Mouse (Mus musculus): ENCODE data around the gene Sin3a. TPM values are rescaled to one million over a fixed set of nuclear protein-coding genes. Genes with fewer than 3 reads are reported as not detected.

The Sin3a gene
- polyA plus RNA-seq, 2 experiments = 14.9 to 20.5 TPM

GRCm38 (mm10) chr9:57137777-57138176, 65.9 kb downstream of the Sin3a start:
- Histone ChIP-seq H3K9ac (replicated peaks) (no peak overlapping the region), H3K9me3 (ENCODE audit: control insufficient read depth, low read length) (no peaks in the 10 kb centered on the region), H3K4me2 (ENCODE audit: low read depth) (no peak overlapping the region), H3K27ac (no peak overlapping the region), H3K4me3 (ENCODE audit: insufficient read depth in 1 of 2, low read depth in 2 of 2, low read length in 2 of 2) (no peak overlapping the region), H3K27me3 (ENCODE audit: control insufficient read depth, insufficient read depth, low read length) (no peaks in the 10 kb centered on the region), H3K4me1 (replicated peaks; ENCODE audit: control insufficient read depth in 2 of 2, insufficient read depth in 2 of 2, low read length in 1 of 2) (no peaks in the 10 kb centered on the region), H3K36me3 (replicated peaks; ENCODE audit: control insufficient read depth, insufficient read depth, low read depth) (no peaks in the 10 kb centered on the region; the same call in 1 of the 2 replicates)
- no peak for TF ChIP-seq CTCF (IDR thresholded peaks at IDR 0.05; ENCODE audit: low read depth)
- no peak for TF ChIP-seq EP300 (IDR thresholded peaks at IDR 0.05; ENCODE audit: low read depth)
- DNase-seq (ENCODE audit: low read depth in 3 of 3, low spot score in 3 of 3) (no peak), ATAC-seq (ENCODE audit: insufficient read depth) (no peak)
- WGBS (ENCODE audit: insufficient replicate concordance) = 69% methylated on average over 9 of the region's 9 CpGs

GRCm38 (mm10) chr9:57138507-57138906, 66.7 kb downstream of the Sin3a start:
- ATAC-seq (ENCODE audit: insufficient read depth) (no peak), DNase-seq (ENCODE audit: low read depth in 3 of 3, low spot score in 3 of 3) (no peak)
- 72% methylated on average over 6 of the region's 6 CpGs for WGBS (ENCODE audit: insufficient replicate concordance)
- H3K4me1 ChIP-seq (replicated peaks; ENCODE audit: control insufficient read depth in 2 of 2, insufficient read depth in 2 of 2, low read length in 1 of 2) = no peaks in the 10 kb centered on the region
- H3K36me3 ChIP-seq (replicated peaks; ENCODE audit: control insufficient read depth, insufficient read depth, low read depth) = no peaks in the 10 kb centered on the region; the same call in 1 of the 2 replicates
- no peaks in the 10 kb centered on the region for H3K27me3 ChIP-seq (ENCODE audit: control insufficient read depth, insufficient read depth, low read length)
- H3K4me3 ChIP-seq (ENCODE audit: insufficient read depth in 1 of 2, low read depth in 2 of 2, low read length in 2 of 2) = no peak overlapping the region
- no peak overlapping the region for H3K9ac ChIP-seq (replicated peaks)
- TF ChIP-seq CTCF (IDR thresholded peaks at IDR 0.05; ENCODE audit: low read depth) = no peak
- TF ChIP-seq EP300 (IDR thresholded peaks at IDR 0.05; ENCODE audit: low read depth) = no peak
- H3K27ac ChIP-seq = no peak overlapping the region
- H3K4me2 ChIP-seq (ENCODE audit: low read depth) = no peak overlapping the region
- H3K9me3 ChIP-seq (ENCODE audit: control insufficient read depth, low read length) = no peaks in the 10 kb centered on the region

- H3K4me1 ChIP-seq (replicated peaks; ENCODE audit: control insufficient read depth in 2 of 2, insufficient read depth in 2 of 2, low read length in 1 of 2) = no peaks in the 10 kb centered on the region
- no peaks in the 10 kb centered on the region for H3K9me3 ChIP-seq (ENCODE audit: control insufficient read depth, low read length)
- H3K4me3 ChIP-seq (ENCODE audit: insufficient read depth in 1 of 2, low read depth in 2 of 2, low read length in 2 of 2) = no peak overlapping the region
- DNase-seq (ENCODE audit: low read depth in 3 of 3, low spot score in 3 of 3) (no peak), ATAC-seq (ENCODE audit: insufficient read depth) (no peak)
- H3K27me3 ChIP-seq (ENCODE audit: control insufficient read depth, insufficient read depth, low read length) = no peaks in the 10 kb centered on the region
- H3K36me3 ChIP-seq (replicated peaks; ENCODE audit: control insufficient read depth, insufficient read depth, low read depth) = no peaks in the 10 kb centered on the region; the same call in 1 of the 2 replicates
- no peak overlapping the region for H3K27ac ChIP-seq
- no peak for TF ChIP-seq CTCF (IDR thresholded peaks at IDR 0.05; ENCODE audit: low read depth)
- TF ChIP-seq EP300 (IDR thresholded peaks at IDR 0.05; ENCODE audit: low read depth) = no peak
- no peak overlapping the region for H3K4me2 ChIP-seq (ENCODE audit: low read depth)
- 83% methylated on average over 9 of the region's 9 CpGs for WGBS (ENCODE audit: insufficient replicate concordance)
- no peak overlapping the region for H3K9ac ChIP-seq (replicated peaks)
Observed at GRCm38 (mm10) chr9:57139110-57139509, 67.3 kb downstream of the Sin3a start.

DNA sequence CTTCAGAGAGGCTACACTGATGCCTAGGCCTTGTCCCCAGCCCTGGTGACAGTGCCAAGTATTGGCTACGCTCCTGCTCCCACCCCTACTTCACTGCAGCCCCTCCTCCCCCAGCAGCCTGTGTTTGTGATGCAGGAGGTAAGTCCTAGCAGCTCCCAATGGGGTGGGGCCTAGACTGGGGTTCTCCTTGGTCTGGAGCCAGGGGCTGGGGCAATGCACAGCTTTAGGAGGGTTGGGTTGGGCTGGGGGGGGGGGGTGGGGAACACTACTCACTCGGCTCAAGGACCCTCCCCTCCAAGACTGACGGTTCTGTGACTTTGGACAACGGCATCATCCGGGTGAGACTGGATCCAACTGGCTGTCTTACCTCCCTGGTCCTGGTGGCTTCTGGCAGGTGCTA, 67.7 kb downstream of the Sin3a start:
- Histone ChIP-seq H3K4me3 (ENCODE audit: insufficient read depth in 1 of 2, low read depth in 2 of 2, low read length in 2 of 2) (no peak overlapping the region), H3K9me3 (ENCODE audit: control insufficient read depth, low read length) (no peaks in the 10 kb centered on the region), H3K27ac (no peak overlapping the region), H3K4me2 (ENCODE audit: low read depth) (no peak overlapping the region), H3K9ac (replicated peaks) (no peak overlapping the region), H3K27me3 (ENCODE audit: control insufficient read depth, insufficient read depth, low read length) (no peaks in the 10 kb centered on the region), H3K36me3 (replicated peaks; ENCODE audit: control insufficient read depth, insufficient read depth, low read depth) (no peaks in the 10 kb centered on the region; the same call in 1 of the 2 replicates), H3K4me1 (replicated peaks; ENCODE audit: control insufficient read depth in 2 of 2, insufficient read depth in 2 of 2, low read length in 1 of 2) (no peaks in the 10 kb centered on the region)
- TF ChIP-seq EP300 (IDR thresholded peaks at IDR 0.05; ENCODE audit: low read depth) (no peak), CTCF (IDR thresholded peaks at IDR 0.05; ENCODE audit: low read depth) (no peak)
- ATAC-seq (ENCODE audit: insufficient read depth) (no peak), DNase-seq (ENCODE audit: low read depth in 3 of 3, low spot score in 3 of 3) (no peak)
- WGBS (ENCODE audit: insufficient replicate concordance) = 82% methylated on average over 5 of the region's 5 CpGs

DNA sequence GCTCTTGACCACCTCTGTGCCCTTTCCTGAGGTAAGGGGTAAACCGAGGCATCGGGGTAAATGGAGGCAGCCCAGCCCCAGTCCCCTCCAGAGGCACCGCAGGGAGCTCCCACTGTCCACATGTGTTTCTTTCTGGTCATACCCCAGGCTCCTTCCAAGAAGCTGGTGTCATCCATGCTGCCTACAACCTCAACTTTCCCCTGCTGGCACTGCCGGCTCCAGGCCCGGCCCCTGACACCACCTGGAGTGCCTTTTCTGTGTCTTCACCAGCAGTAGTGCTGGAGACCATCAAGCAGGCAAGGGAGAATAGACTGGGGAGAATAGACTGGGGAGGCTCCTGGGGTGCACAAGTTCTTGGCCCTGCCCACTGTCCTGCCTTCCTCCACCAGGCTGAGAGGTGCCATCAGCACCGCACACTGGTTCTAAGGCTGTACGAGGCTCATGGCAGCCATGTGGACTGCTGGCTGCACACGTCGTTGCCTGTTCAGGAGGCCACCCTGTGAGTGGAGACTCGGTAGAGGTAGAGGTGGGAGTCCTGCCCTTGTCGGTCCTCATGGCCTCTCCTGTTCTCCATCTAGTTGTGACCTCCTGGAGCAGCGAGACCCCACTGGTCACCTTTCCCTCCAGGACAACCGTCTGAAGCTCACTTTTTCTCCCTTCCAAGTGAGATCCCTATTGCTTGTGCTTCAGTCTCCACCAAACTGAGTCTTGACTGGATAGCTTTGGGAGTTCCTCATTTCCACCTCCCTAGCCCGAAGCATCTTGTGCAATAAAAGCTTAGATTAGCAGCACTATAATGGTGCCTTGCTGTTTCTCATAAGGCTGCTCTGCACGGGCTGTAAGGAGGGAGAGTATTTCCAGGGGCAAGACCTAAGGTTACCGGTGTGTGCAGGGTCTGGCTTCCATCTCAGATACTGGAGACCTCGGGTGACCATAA, 69.8 kb downstream of the Sin3a start:
- H3K36me3 ChIP-seq (replicated peaks; ENCODE audit: control insufficient read depth, insufficient read depth, low read depth) = no peaks in the 10 kb centered on the region
- 71% methylated on average over 17 of the region's 17 CpGs for WGBS (ENCODE audit: insufficient replicate concordance)

More for the DNA sequence above, 69.8 kb downstream of the Sin3a start:
- Histone ChIP-seq H3K4me2 (ENCODE audit: low read depth) (no peak overlapping the region), H3K27me3 (ENCODE audit: control insufficient read depth, insufficient read depth, low read length) (no peaks in the 10 kb centered on the region), H3K9me3 (ENCODE audit: control insufficient read depth, low read length) (no peaks in the 10 kb centered on the region), H3K4me1 (replicated peaks; ENCODE audit: control insufficient read depth in 2 of 2, insufficient read depth in 2 of 2, low read length in 1 of 2) (no peaks in the 10 kb centered on the region), H3K4me3 (ENCODE audit: insufficient read depth in 1 of 2, low read depth in 2 of 2, low read length in 2 of 2) (no peak overlapping the region), H3K27ac (no peak overlapping the region), H3K9ac (replicated peaks) (no peak overlapping the region)
- TF ChIP-seq EP300 (IDR thresholded peaks at IDR 0.05; ENCODE audit: low read depth) = no peak
- no peak for TF ChIP-seq CTCF (IDR thresholded peaks at IDR 0.05; ENCODE audit: low read depth)
- DNase-seq (ENCODE audit: low read depth in 3 of 3, low spot score in 3 of 3) (no peak), ATAC-seq (ENCODE audit: insufficient read depth) (no peak)

Data from liver, embryonic 14.5 days (tissue).